11 mouse cellular contexts compared by ENCODE assay signal in the genomic region with DNA sequence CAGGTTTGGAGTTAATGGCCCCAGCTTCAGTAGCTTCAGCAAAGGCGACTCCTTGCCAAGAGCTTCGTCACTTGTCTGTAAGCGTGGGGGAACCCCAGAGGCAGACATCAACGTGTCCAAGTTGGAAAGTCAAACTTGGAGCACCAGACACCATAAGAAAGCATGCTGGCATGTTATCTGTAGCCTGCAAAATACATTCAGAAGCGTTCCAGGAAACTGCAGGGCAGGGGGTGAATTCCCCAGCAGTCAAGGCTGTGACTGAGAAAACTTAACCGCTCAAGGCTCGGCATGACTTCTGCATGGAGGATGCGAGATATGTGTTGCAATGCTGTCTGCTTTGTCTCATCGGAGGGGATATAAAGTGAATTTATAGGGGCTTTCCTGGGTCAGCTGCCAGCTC.
DNase-seq lines count a peak whose midpoint lies in the region; ATAC-seq and TF ChIP-seq lines count a peak whose summit lies in the region.
"Had no signal": no experiment of that assay in that cellular context is flagged by ENCODE, and none has a peak within 500 bp of the region (broad histone marks: within the 10 kb centered on the region; RNA-seq: fewer than 3 reads in every experiment).

No protein-coding gene starts in this region.

- TF ChIP-seq POLR2A in lung, adult 2 months (IDR thresholded peaks at IDR 0.05; ENCODE audit: borderline replicate concordance, extremely low read depth, low read depth, low read length) = no peak

- intact Hi-C loops in heart, postnatal 10 days (cut with DNase I) = loop anchor here (1.0 kb wide), 1 partner anchor 99 kb away; the partner anchor contains the start of gene Chst11

- H3K27me3 ChIP-seq in lung, postnatal 0 days (replicated peaks; ENCODE audit: insufficient read depth, low read length) = no peaks in the 10 kb centered on the region
- no peaks in the 10 kb centered on the region for H3K27me3 ChIP-seq in neural tube, embryonic 12.5 days (replicated peaks)
- no peaks in the 10 kb centered on the region for H3K27me3 ChIP-seq in forebrain, embryonic 13.5 days
- no peaks in the 10 kb centered on the region for H3K27me3 ChIP-seq in forebrain, embryonic 11.5 days (ENCODE audit: control insufficient read depth, insufficient read depth, low read length)
- H3K27me3 ChIP-seq: neural tube, embryonic 13.5 days had no signal

- ATAC-seq in lung, postnatal 0 days = no peak
- no peak for ATAC-seq in neural tube, embryonic 12.5 days (ENCODE audit: low FRiP score, low read depth)
- no peak for ATAC-seq in forebrain, embryonic 13.5 days
- no peak for ATAC-seq in forebrain, embryonic 11.5 days (replicated peaks; ENCODE audit: low FRiP score)

- H3K4me1 ChIP-seq in lung, postnatal 0 days (ENCODE audit: insufficient read depth, low read depth, low read length) = no peaks in the 10 kb centered on the region
- H3K4me1 ChIP-seq in lung, adult 2 months (ENCODE audit: control insufficient read depth, insufficient read depth, low read length) = no peaks in the 10 kb centered on the region; the same call in none of the 2 replicates
- peaks cover 43% of the 10 kb centered on the region for H3K4me1 ChIP-seq in neural tube, embryonic 12.5 days
- peaks cover 34% of the 10 kb centered on the region for H3K4me1 ChIP-seq in forebrain, embryonic 13.5 days
- H3K4me1 ChIP-seq in forebrain, embryonic 11.5 days (replicated peaks; ENCODE audit: control insufficient read depth, insufficient read depth, low read length) = peaks cover 11% of the 10 kb centered on the region; the same call in 1 of the 2 replicates

- no peak overlapping the region for H3K4me2 ChIP-seq in lung, postnatal 0 days (replicated peaks; ENCODE audit: low read depth, low read length)
- peak overlapping the region; percentile 18; the same call in 1 of the 2 replicates for H3K4me2 ChIP-seq in neural tube, embryonic 12.5 days (replicated peaks)
- H3K4me2 ChIP-seq in forebrain, embryonic 13.5 days = no peak overlapping the region
- H3K4me2 ChIP-seq in forebrain, embryonic 11.5 days (ENCODE audit: low read depth, low read length, severe bottlenecking) = no peak overlapping the region
- H3K4me2 ChIP-seq: neural tube, embryonic 13.5 days had no signal

- WGBS in lung, postnatal 0 days = 35% methylated on average over 9 of the region's 9 CpGs
- WGBS in lung, adult 2 months = 39% methylated on average over 9 of the region's 9 CpGs
- WGBS in neural tube, embryonic 12.5 days = 52% methylated on average over 9 of the region's 9 CpGs
- WGBS in forebrain, embryonic 13.5 days = 78% methylated on average over 9 of the region's 9 CpGs
- WGBS in forebrain, embryonic 11.5 days = 80% methylated on average over 9 of the region's 9 CpGs

- no peak overlapping the region for H3K27ac ChIP-seq in lung, postnatal 0 days (ENCODE audit: low read length)
- no peak overlapping the region for H3K27ac ChIP-seq in neural tube, embryonic 12.5 days
- no peak overlapping the region for H3K27ac ChIP-seq in forebrain, embryonic 13.5 days
- H3K27ac ChIP-seq in forebrain, embryonic 11.5 days (ENCODE audit: low read depth, low read length) = no peak overlapping the region
- H3K27ac ChIP-seq: neural tube, embryonic 13.5 days had no signal

- peak; percentile 68 for DNase-seq in adrenal gland, adult 2 months
- no peak for DNase-seq in adrenal gland, adult 18-20 months (ENCODE audit: low spot score in 2 of 2)
- peak; percentile 47 for DNase-seq in lung, postnatal 0 days (ENCODE audit: low spot score)
- DNase-seq in lung, adult 2 months = no peak
- DNase-seq in heart, postnatal 10 days = peak; percentile 69 to 73
- no peak for DNase-seq in forebrain, embryonic 11.5 days (ENCODE audit: low spot score)
- DNase-seq: layer of hippocampus, adult 9-11 months; thymus, postnatal 36 days had no signal

- H3K36me3 ChIP-seq in lung, postnatal 0 days (ENCODE audit: insufficient read depth, low read length) = no peaks in the 10 kb centered on the region
- H3K36me3 ChIP-seq in neural tube, embryonic 12.5 days = no peaks in the 10 kb centered on the region
- no peaks in the 10 kb centered on the region for H3K36me3 ChIP-seq in forebrain, embryonic 13.5 days (ENCODE audit: poor library complexity, severe bottlenecking)
- no peaks in the 10 kb centered on the region for H3K36me3 ChIP-seq in forebrain, embryonic 11.5 days (ENCODE audit: control insufficient read depth, insufficient read depth, low read length)
- H3K36me3 ChIP-seq: neural tube, embryonic 13.5 days had no signal

- H3K9me3 ChIP-seq in lung, postnatal 0 days (ENCODE audit: low read length) = no peaks in the 10 kb centered on the region
- H3K9me3 ChIP-seq in neural tube, embryonic 12.5 days = no peaks in the 10 kb centered on the region
- no peaks in the 10 kb centered on the region for H3K9me3 ChIP-seq in forebrain, embryonic 13.5 days (replicated peaks)
- no peaks in the 10 kb centered on the region for H3K9me3 ChIP-seq in forebrain, embryonic 11.5 days (ENCODE audit: control insufficient read depth, low read length)
- H3K9me3 ChIP-seq: neural tube, embryonic 13.5 days had no signal

- TF ChIP-seq EP300 in lung, postnatal 0 days (IDR thresholded peaks at IDR 0.05) = no peak

- no peak overlapping the region for H3K4me3 ChIP-seq in lung, postnatal 0 days (ENCODE audit: low read depth, low read length)
- no peak overlapping the region for H3K4me3 ChIP-seq in lung, adult 2 months (replicated peaks; ENCODE audit: extremely low read depth, low read depth, low read length)
- H3K4me3 ChIP-seq in neural tube, embryonic 12.5 days = no peak overlapping the region
- no peak overlapping the region for H3K4me3 ChIP-seq in forebrain, embryonic 13.5 days
- no peak overlapping the region for H3K4me3 ChIP-seq in forebrain, embryonic 11.5 days (ENCODE audit: low read depth, low read length)
- H3K4me3 ChIP-seq: neural tube, embryonic 13.5 days had no signal

- no peak overlapping the region for H3K9ac ChIP-seq in lung, postnatal 0 days (replicated peaks; ENCODE audit: low read depth)
- H3K9ac ChIP-seq in neural tube, embryonic 12.5 days = peak overlapping the region; percentile 8; the same call in 1 of the 2 replicates
- no peak overlapping the region for H3K9ac ChIP-seq in forebrain, embryonic 13.5 days
- no peak overlapping the region for H3K9ac ChIP-seq in forebrain, embryonic 11.5 days (ENCODE audit: low read length)
- H3K9ac ChIP-seq: neural tube, embryonic 13.5 days had no signal

- no peak for TF ChIP-seq CTCF in lung, postnatal 0 days (IDR thresholded peaks at IDR 0.05)
- TF ChIP-seq CTCF in lung, adult 2 months (IDR thresholded peaks at IDR 0.05; ENCODE audit: insufficient read depth, low read length) = no peak

Comparison
In these comparisons a context has a peak if more than half of its experiments do, and no peak if none do; other contexts are left out.
1. DNase-seq: peak in adrenal gland, adult 2 months (single experiment), lung, postnatal 0 days (single experiment) and heart, postnatal 10 days (2 of 2); none in adrenal gland, adult 18-20 months (0 of 2), lung, adult 2 months (single experiment) and forebrain, embryonic 11.5 days (single experiment).